Mouse (Mus musculus) layer of hippocampus, postnatal 14 days (tissue): ENCODE data around the gene Rab9. TPM values are rescaled to one million over a fixed set of nuclear protein-coding genes. Genes with fewer than 3 reads are reported as not detected.
"Not testable (repeated sequence)": the region's sequence is repeated elsewhere in the genome, so short reads cannot be mapped to it uniquely, and the experiment has no call there.

Experiments
- DNase-seq, 2 experiments: peaks; one replicate each; pipeline ENCODE4 v3.0.0; 2021 to 2022; ENCODE audit warnings: low spot score in 2 of 2, mixed read lengths in 1 of 2
- long read RNA-seq, 2 experiments: library from polyadenylated mRNA; stranded (forward); transcript quantifications; one replicate each; pipeline ENCODE4 v2.0.0; 2021
- total RNA-seq, 2 experiments: library from RNA; stranded (reverse); gene quantifications; 2 replicates each; pipeline ENCODE4 v1.2.3; 2021

Gene Rab9
- 10 to 100 TPM; 33.5 to 35.2 TPM for total RNA-seq
- long read RNA-seq, experiment 1, transcript Rab9-202 (3 exons, 1,447 nt), result major isoform, 44 of 46 reads
- long read RNA-seq, experiment 1, partial matches to known transcripts, result 2 of 46 reads
- long read RNA-seq, experiment 1, other reads (novel, unspliced or antisense), result 0 of 46 reads
- long read RNA-seq, experiment 2, transcript Rab9-202 (3 exons, 1,447 nt), result major isoform, 46 of 53 reads
- long read RNA-seq, experiment 2, partial matches to known transcripts, result 2 of 53 reads
- long read RNA-seq, experiment 2, other reads (novel, unspliced or antisense), result 5 of 53 reads

GRCm38 (mm10) chrX:166479365-166479983, at the start of gene Rab9:
Rab9 (minus strand) TSS chrX:166479867.
- DNase-seq, result peak; percentile 85 to 89

- no peak for DNase-seq
These were observed 48.5 kb upstream of the Rab9 start for GRCm38 (mm10) chrX:166528126-166528525.

GRCm38 (mm10) chrX:166525637-166526315, 46.1 kb upstream of the Rab9 start:
- DNase-seq, result no peak

GRCm38 (mm10) chrX:166520782-166521181, 41.1 kb upstream of the Rab9 start:
- no peak for DNase-seq

- no peak for DNase-seq
These were observed 38.7 kb upstream of the Rab9 start, which contains the start of gene Tceanc for GRCm38 (mm10) chrX:166518345-166518744. Tceanc (minus strand) TSS chrX:166518567.

GRCm38 (mm10) chrX:166516631-166517030, 37.0 kb upstream of the Rab9 start:
- DNase-seq, result no peak

- no peak for DNase-seq
These were observed 36.3 kb upstream of the Rab9 start for GRCm38 (mm10) chrX:166515923-166516322.

GRCm38 (mm10) chrX:166514035-166514434, 34.4 kb upstream of the Rab9 start:
- DNase-seq, result not testable (repeated sequence)

GRCm38 (mm10) chrX:166512071-166512470, 32.4 kb upstream of the Rab9 start:
- DNase-seq, result peak in 1 of 2 experiments; percentile 9

GRCm38 (mm10) chrX:166511107-166511506, 31.4 kb upstream of the Rab9 start:
- DNase-seq, result no peak

GRCm38 (mm10) chrX:166509761-166510738, 30.4 kb upstream of the Rab9 start:
- peak; percentile 79 to 92 for DNase-seq

GRCm38 (mm10) chrX:166504421-166504820, 24.8 kb upstream of the Rab9 start:
- DNase-seq, result no peak

GRCm38 (mm10) chrX:166499496-166500190, 20.0 kb upstream of the Rab9 start:
- no peak for DNase-seq

GRCm38 (mm10) chrX:166497771-166498170, 18.1 kb upstream of the Rab9 start:
- peak in 1 of 2 experiments; percentile 41 for DNase-seq

- DNase-seq, result no peak
These were observed 15.4 kb upstream of the Rab9 start for GRCm38 (mm10) chrX:166495052-166495451.

GRCm38 (mm10) chrX:166478631-166479364, 869 bp downstream of the Rab9 start:
- DNase-seq, result no peak

GRCm38 (mm10) chrX:166477393-166477792, 2.3 kb downstream of the Rab9 start:
- no peak for DNase-seq

- DNase-seq, result no peak
These were observed 7.1 kb downstream of the Rab9 start for GRCm38 (mm10) chrX:166472612-166473011.

GRCm38 (mm10) chrX:166468321-166468720, 11.3 kb downstream of the Rab9 start:
- DNase-seq, result no peak

- DNase-seq, result no peak
These were observed 24.1 kb downstream of the Rab9 start for GRCm38 (mm10) chrX:166455525-166455924.
